ENCODE assay signal across 20 mouse cellular contexts in genomic region chr9:70238391-70238790, GRCm38 (mm10).
"Had no signal": no experiment of that assay in that cellular context is flagged by ENCODE, and none has a peak within 500 bp of the region (broad histone marks: within the 10 kb centered on the region; RNA-seq: fewer than 3 reads in every experiment).

No protein-coding gene starts in this region.

- H3K4me3 ChIP-seq: hindbrain, embryonic 15.5 days; left cerebral cortex, adult 2 months; liver, embryonic 12.5 days; liver, embryonic 15.5 days; midbrain, embryonic 10.5 days; midbrain, embryonic 13.5 days; myocyte; neural tube, embryonic 13.5 days had no signal

- H3K4me1 ChIP-seq: hindbrain, embryonic 15.5 days; midbrain, embryonic 13.5 days; neural tube, embryonic 13.5 days had no signal

- H3K4me2 ChIP-seq: hindbrain, embryonic 15.5 days; liver, embryonic 12.5 days; liver, embryonic 15.5 days; midbrain, embryonic 13.5 days; neural tube, embryonic 13.5 days had no signal

- ATAC-seq: intestine, postnatal 0 days; liver, embryonic 12.5 days; midbrain, embryonic 13.5 days; midbrain, embryonic 16.5 days had no signal

- H3K9ac ChIP-seq: hindbrain, embryonic 15.5 days; liver, embryonic 12.5 days; liver, embryonic 15.5 days; midbrain, embryonic 13.5 days; neural tube, embryonic 13.5 days had no signal

- H3K36me3 ChIP-seq: hindbrain, embryonic 15.5 days; liver, embryonic 12.5 days; liver, embryonic 15.5 days; midbrain, embryonic 10.5 days; midbrain, embryonic 13.5 days; neural tube, embryonic 13.5 days had no signal

- H3K27me3 ChIP-seq: hindbrain, embryonic 15.5 days; liver, embryonic 12.5 days; liver, embryonic 15.5 days; megakaryocyte, embryonic 14.5 days; midbrain, embryonic 13.5 days; neural tube, embryonic 13.5 days had no signal

- DNase-seq: kidney, adult 2 months; kidney, postnatal 25 days; layer of hippocampus, postnatal 36 days; lung, adult 2 months; retina, postnatal 1 day; right cerebral cortex, postnatal 25 days; spleen, adult 18-20 months; thymus, postnatal 36 days had no signal

- H3K9me3 ChIP-seq: hindbrain, embryonic 15.5 days; liver, embryonic 12.5 days; liver, embryonic 15.5 days; megakaryocyte, embryonic 14.5 days; midbrain, embryonic 10.5 days; midbrain, embryonic 13.5 days; neural tube, embryonic 13.5 days had no signal

- H3K27ac ChIP-seq: hindbrain, embryonic 15.5 days; kidney, postnatal 0 days; left cerebral cortex, adult 2 months; liver, embryonic 12.5 days; liver, embryonic 15.5 days; midbrain, embryonic 10.5 days; midbrain, embryonic 13.5 days; neural tube, embryonic 13.5 days had no signal
